Mouse (Mus musculus) lung, embryonic 16.5 days (tissue): Measurements from ENCODE around the gene Fam20a. TPM values are rescaled to one million over a fixed set of nuclear protein-coding genes. Genes with fewer than 3 reads are reported as not detected.

ENCODE experiments used
- ATAC-seq: fragments of 200-750 bp; cut with Nextera tagmentation; 2 replicates; pipeline ENCODE4 v1.8.0; 2017; ENCODE audit warnings: low read depth, mild to moderate bottlenecking, moderate library complexity
- H3K27ac ChIP-seq: fragments of 300-500 bp; sonication (generic); 2 replicates; pipeline ENCODE4 v1.5.1; 2014; ENCODE audit warnings: mild to moderate bottlenecking, control low read depth, low read length
- H3K27me3 ChIP-seq: fragments of 300-500 bp; sonication (generic); 2 replicates; pipeline ENCODE4 v1.6.1; 2014; ENCODE audit warnings: low read depth, low read length, mixed read lengths; ENCODE audit not compliant: control insufficient read depth, insufficient read depth
- H3K36me3 ChIP-seq: fragments of 300-500 bp; sonication (generic); 2 replicates; pipeline ENCODE4 v1.6.1; 2014; ENCODE audit warnings: low read length; ENCODE audit not compliant: control insufficient read depth, insufficient read depth
- H3K4me1 ChIP-seq: fragments of 300-500 bp; sonication (generic); replicated peaks from 2 replicates; pipeline ENCODE4 v1.6.1; 2014; ENCODE audit warnings: low read length, mixed read lengths; ENCODE audit not compliant: control insufficient read depth, insufficient read depth
- H3K4me2 ChIP-seq: fragments of 300-500 bp; sonication (generic); 2 replicates; pipeline ENCODE4 v1.6.1; 2014; ENCODE audit warnings: low read depth, low read length, control low read depth
- H3K4me3 ChIP-seq: fragments of 300-500 bp; sonication (generic); 2 replicates; pipeline ENCODE4 v1.5.1; 2014; ENCODE audit warnings: mild to moderate bottlenecking, low read length, control low read depth
- H3K9ac ChIP-seq: fragments of 300-500 bp; sonication (generic); 2 replicates; pipeline ENCODE4 v1.6.1; 2014; ENCODE audit warnings: low read length, control low read depth
- H3K9me3 ChIP-seq: fragments of 300-500 bp; sonication (generic); 2 replicates; pipeline ENCODE4 v1.6.1; 2016; ENCODE audit warnings: low read length; ENCODE audit not compliant: control insufficient read depth
- WGBS: fragments of 180-500 bp; shearing (Covaris S2); extraction: QIAGEN DNeasy Blood & Tissue Kit; methylation state at CpG from one replicate; pipeline ENCODE4 v1.1.7; 2014; 5-methylcytosine and 5-hydroxymethylcytosine counted together
- polyA plus RNA-seq: library from polyadenylated mRNA; unstranded; fragments of >200 nt; fragmentation: Nextera tagmentation; extraction: Ambion mirVana; gene quantifications from 2 replicates; pipeline ENCODE4 v1.2.1, GENCODE M21; 2015

Fam20a gene
- polyA plus RNA-seq, 1 experiment from 2014 or later, result 3.3 TPM

GRCm38 (mm10) chr11:109648510-109648909 lies 73.6 kb downstream of the Fam20a start:
- Histone ChIP-seq H3K27me3 (no peaks in the 10 kb centered on the region), H3K4me3 (no peak overlapping the region), H3K27ac (peak overlapping the region; percentile 25; the same call in 1 of the 2 replicates), H3K9me3 (no peaks in the 10 kb centered on the region), H3K4me1 (peaks cover 30% of the 10 kb centered on the region), H3K9ac (no peak overlapping the region), H3K36me3 (peaks cover under 1% of the 10 kb centered on the region; the same call in 1 of the 2 replicates), H3K4me2 (peak overlapping the region; percentile 33; the same call in 1 of the 2 replicates)
- 20% methylated on average over 7 of the region's 7 CpGs for WGBS
- ATAC-seq, result no peak

GRCm38 (mm10) chr11:109641498-109642222 lies 80.4 kb downstream of the Fam20a start:
- H3K4me3 ChIP-seq, result no peak overlapping the region
- H3K27me3 ChIP-seq, result no peaks in the 10 kb centered on the region
- no peaks in the 10 kb centered on the region for H3K9me3 ChIP-seq
- WGBS, result 63% methylated on average over 5 of the region's 5 CpGs
- no peak overlapping the region for H3K9ac ChIP-seq
- no peak overlapping the region for H3K4me2 ChIP-seq
- H3K4me1 ChIP-seq, result peaks cover 11% of the 10 kb centered on the region
- H3K27ac ChIP-seq, result peak overlapping the region; percentile 44
- peak; percentile 86 for ATAC-seq
- H3K36me3 ChIP-seq, result no peaks in the 10 kb centered on the region

- H3K9me3 ChIP-seq, result no peaks in the 10 kb centered on the region
- no peak overlapping the region for H3K4me3 ChIP-seq
- no peaks in the 10 kb centered on the region for H3K4me1 ChIP-seq
- H3K9ac ChIP-seq, result no peak overlapping the region
- no peaks in the 10 kb centered on the region for H3K36me3 ChIP-seq
- no peak overlapping the region for H3K27ac ChIP-seq
- no peak for ATAC-seq
- no peak overlapping the region for H3K4me2 ChIP-seq
- 43% methylated on average over 6 of the region's 6 CpGs for whole genome bisulfite sequencing
- no peaks in the 10 kb centered on the region for H3K27me3 ChIP-seq
Measured at GRCm38 (mm10) chr11:109635871-109636395, 86.1 kb downstream of the Fam20a start.

GRCm38 (mm10) chr11:109634928-109635327 lies 87.2 kb downstream of the Fam20a start:
- Histone ChIP-seq H3K4me3 (no peak overlapping the region), H3K9ac (no peak overlapping the region), H3K27ac (no peak overlapping the region), H3K27me3 (no peaks in the 10 kb centered on the region), H3K9me3 (no peaks in the 10 kb centered on the region), H3K4me2 (no peak overlapping the region), H3K4me1 (no peaks in the 10 kb centered on the region), H3K36me3 (no peaks in the 10 kb centered on the region)
- ATAC-seq, result no peak
- WGBS, result 61% methylated on average over 9 of the region's 9 CpGs

- Histone ChIP-seq H3K9ac (no peak overlapping the region), H3K4me3 (no peak overlapping the region), H3K9me3 (no peaks in the 10 kb centered on the region), H3K27ac (no peak overlapping the region), H3K27me3 (no peaks in the 10 kb centered on the region), H3K4me2 (no peak overlapping the region), H3K36me3 (no peaks in the 10 kb centered on the region), H3K4me1 (no peaks in the 10 kb centered on the region)
- ATAC-seq, result no peak
- WGBS, result 44% methylated on average over 10 of the region's 10 CpGs
Measured at GRCm38 (mm10) chr11:109629021-109629521, 93.0 kb downstream of the Fam20a start.

GRCm38 (mm10) chr11:109628099-109628498 lies 94.0 kb downstream of the Fam20a start:
- ATAC-seq, result no peak
- Histone ChIP-seq H3K4me2 (no peak overlapping the region), H3K9ac (no peak overlapping the region), H3K4me1 (peaks cover 2% of the 10 kb centered on the region), H3K9me3 (no peaks in the 10 kb centered on the region), H3K27me3 (no peaks in the 10 kb centered on the region), H3K4me3 (no peak overlapping the region), H3K36me3 (no peaks in the 10 kb centered on the region), H3K27ac (no peak overlapping the region)
- WGBS, result 83% methylated on average over 3 of the region's 3 CpGs

GRCm38 (mm10) chr11:109627648-109628047 lies 94.4 kb downstream of the Fam20a start:
- peaks cover 6% of the 10 kb centered on the region for H3K4me1 ChIP-seq
- no peak for ATAC-seq
- no peak overlapping the region for H3K9ac ChIP-seq
- 82% methylated on average over 4 of the region's 4 CpGs for WGBS
- no peak overlapping the region for H3K4me3 ChIP-seq
- no peaks in the 10 kb centered on the region for H3K36me3 ChIP-seq
- H3K9me3 ChIP-seq, result no peaks in the 10 kb centered on the region
- H3K27ac ChIP-seq, result no peak overlapping the region
- no peaks in the 10 kb centered on the region for H3K27me3 ChIP-seq
- H3K4me2 ChIP-seq, result no peak overlapping the region

- Histone ChIP-seq H3K27me3 (no peaks in the 10 kb centered on the region), H3K9ac (no peak overlapping the region), H3K27ac (no peak overlapping the region), H3K4me2 (no peak overlapping the region), H3K4me1 (peaks cover 12% of the 10 kb centered on the region), H3K4me3 (no peak overlapping the region), H3K9me3 (no peaks in the 10 kb centered on the region), H3K36me3 (no peaks in the 10 kb centered on the region)
- no peak for ATAC-seq
- WGBS, result 65% methylated on average over 7 of the region's 7 CpGs
Measured at GRCm38 (mm10) chr11:109623238-109623637, 98.8 kb downstream of the Fam20a start.

- WGBS, result 2% methylated on average over 15 of the region's 15 CpGs
- Histone ChIP-seq H3K4me1 (peaks cover 12% of the 10 kb centered on the region), H3K36me3 (no peaks in the 10 kb centered on the region), H3K27ac (no peak overlapping the region), H3K4me3 (peak overlapping the region; percentile 34), H3K4me2 (peak overlapping the region; percentile 57), H3K9ac (peak overlapping the region; percentile 44), H3K27me3 (no peaks in the 10 kb centered on the region), H3K9me3 (no peaks in the 10 kb centered on the region)
- ATAC-seq, result peak; percentile 66
Measured at GRCm38 (mm10) chr11:109622518-109623037, 99.5 kb downstream of the Fam20a start.
